Mouse (Mus musculus) small intestine, adult 2 months (tissue): ENCODE data around the gene Vcl. TPM values are rescaled to one million over a fixed set of nuclear protein-coding genes. Genes with fewer than 3 reads are reported as not detected.

Experiments used
- H3K27ac ChIP-seq: fragments of 200-500 bp; 2 replicates; pipeline ENCODE4 v1.5.1; 2012; ENCODE audit warnings: low read depth, low read length, control low read depth, inconsistent platforms; ENCODE audit not compliant: insufficient read depth
- H3K27me3 ChIP-seq: fragments of 200-500 bp; 2 replicates; pipeline ENCODE4 v1.6.1; 2012; ENCODE audit warnings: mild to moderate bottlenecking, moderate library complexity, low read length, inconsistent platforms; ENCODE audit not compliant: control insufficient read depth, insufficient read depth
- H3K36me3 ChIP-seq: fragments of 200-500 bp; 2 replicates; pipeline ENCODE4 v1.6.1; 2012; ENCODE audit warnings: mild to moderate bottlenecking, low read length, control low read depth, inconsistent platforms; ENCODE audit not compliant: control insufficient read depth, insufficient read depth
- H3K4me1 ChIP-seq: fragments of 200-500 bp; 2 replicates; pipeline ENCODE4 v1.6.1; 2012; ENCODE audit warnings: low read length, inconsistent platforms, mixed read lengths; ENCODE audit not compliant: control insufficient read depth, insufficient read depth, insufficient read length
- H3K4me3 ChIP-seq: fragments of 200-500 bp; 2 replicates; pipeline ENCODE4 v1.5.1; 2012; ENCODE audit warnings: low read depth, mild to moderate bottlenecking, control low read depth, inconsistent platforms, low read length, moderate library complexity
- CTCF ChIP-seq: fragments of 200-500 bp; IDR thresholded peaks from 2 replicates; pipeline ENCODE4 v1.5.1; 2012; ENCODE audit warnings: low read depth, mild to moderate bottlenecking, control low read depth, inconsistent platforms, low read length, moderate library complexity, mixed read lengths; ENCODE audit not compliant: insufficient replicate concordance, insufficient read length; ENCODE audit errors: extremely low read depth
- POLR2A ChIP-seq: fragments of 200-500 bp; IDR thresholded peaks from 2 replicates; pipeline ENCODE4 v1.6.1; 2012; ENCODE audit warnings: low read depth, mild to moderate bottlenecking, control low read depth, inconsistent platforms, low read length, moderate library complexity
- WGBS: fragments of 180-500 bp; shearing (Covaris S2); methylation state at CpG from one replicate; pipeline ENCODE4 v1.1.7; 2018; 5-methylcytosine and 5-hydroxymethylcytosine counted together
- polyA plus RNA-seq: library from polyadenylated mRNA; depleted of rRNA; stranded (reverse); fragments of >200 nt; gene quantifications from 2 replicates; pipeline ENCODE4 v1.2.3, GENCODE M21; 2012

Vcl gene
- polyA plus RNA-seq, 1 experiment, result 18.5 TPM

- WGBS, result under 1% methylated on average over 48 of the region's 48 CpGs
- Histone ChIP-seq H3K36me3 (no peaks in the 10 kb centered on the region), H3K27me3 (no peaks in the 10 kb centered on the region), H3K27ac (peak within 1 kb of the TSS; percentile 95), H3K4me3 (peak within 1 kb of the TSS; percentile 86), H3K4me1 (peaks cover 3% of the 10 kb centered on the region; the same call in 1 of the 2 replicates)
- TF ChIP-seq CTCF (no peak), POLR2A (peak; percentile 56)
Measured at GRCm38 (mm10) chr14:21052112-21052780, 123.0 kb downstream of the Vcl start, which contains the start of the genes Ap3m1 and Adk. TSS of gene Ap3m1 (minus strand) at chr14:21052508. TSS of gene Adk (plus strand) at chr14:21052574.

GRCm38 (mm10) chr14:21052781-21053130 is 123.6 kb downstream of the Vcl start:
- Histone ChIP-seq H3K4me3 (peak overlapping the region; percentile 86), H3K27me3 (no peaks in the 10 kb centered on the region), H3K36me3 (no peaks in the 10 kb centered on the region), H3K4me1 (peaks cover 3% of the 10 kb centered on the region; the same call in 1 of the 2 replicates), H3K27ac (peak overlapping the region; percentile 89)
- TF ChIP-seq CTCF (no peak), POLR2A (no peak)
- WGBS, result under 1% methylated on average over 25 of the region's 25 CpGs

- WGBS, result 3% methylated on average over 8 of the region's 8 CpGs
- no peak for TF ChIP-seq CTCF
- TF ChIP-seq POLR2A, result no peak
- H3K27ac ChIP-seq, result peak overlapping the region; percentile 20; the same call in 1 of the 2 replicates
Measured at GRCm38 (mm10) chr14:21053151-21053550, 124.0 kb downstream of the Vcl start.

GRCm38 (mm10) chr14:21053586-21053985 is 124.4 kb downstream of the Vcl start:
- H3K36me3 ChIP-seq, result no peaks in the 10 kb centered on the region
- WGBS, result 48% methylated on average over 7 of the region's 7 CpGs
- H3K4me1 ChIP-seq, result no peaks in the 10 kb centered on the region
- no peak overlapping the region for H3K27ac ChIP-seq
- no peak for TF ChIP-seq CTCF
- TF ChIP-seq POLR2A, result no peak
- no peaks in the 10 kb centered on the region for H3K27me3 ChIP-seq
- H3K4me3 ChIP-seq, result no peak overlapping the region

More at GRCm38 (mm10) chr14:21053151-21053550, 124.0 kb downstream of the Vcl start:
- no peaks in the 10 kb centered on the region for H3K27me3 ChIP-seq
- peaks cover under 1% of the 10 kb centered on the region; the same call in 1 of the 2 replicates for H3K4me1 ChIP-seq
- peak overlapping the region; percentile 86 for H3K4me3 ChIP-seq
- H3K36me3 ChIP-seq, result no peaks in the 10 kb centered on the region

GRCm38 (mm10) chr14:21058972-21059371 is 129.8 kb downstream of the Vcl start:
- no peaks in the 10 kb centered on the region for H3K4me1 ChIP-seq
- no peak overlapping the region for H3K4me3 ChIP-seq
- H3K27ac ChIP-seq, result no peak overlapping the region
- WGBS, result 89% methylated on average over 2 of the region's 2 CpGs
- H3K27me3 ChIP-seq, result no peaks in the 10 kb centered on the region
- H3K36me3 ChIP-seq, result no peaks in the 10 kb centered on the region
- no peak for TF ChIP-seq CTCF
- TF ChIP-seq POLR2A, result no peak

GRCm38 (mm10) chr14:21062766-21063513 is 133.7 kb downstream of the Vcl start:
- Histone ChIP-seq H3K4me1 (peaks cover 4% of the 10 kb centered on the region; the same call in 1 of the 2 replicates), H3K36me3 (no peaks in the 10 kb centered on the region), H3K27ac (no peak overlapping the region), H3K4me3 (no peak overlapping the region), H3K27me3 (no peaks in the 10 kb centered on the region)
- 56% methylated on average over 5 of the region's 5 CpGs for WGBS
- no peak for TF ChIP-seq CTCF
- no peak for TF ChIP-seq POLR2A

- TF ChIP-seq POLR2A, result no peak
- TF ChIP-seq CTCF, result no peak
- Histone ChIP-seq H3K4me3 (no peak overlapping the region), H3K4me1 (peaks cover 4% of the 10 kb centered on the region; the same call in 1 of the 2 replicates), H3K27me3 (no peaks in the 10 kb centered on the region), H3K27ac (no peak overlapping the region), H3K36me3 (no peaks in the 10 kb centered on the region)
- 18% methylated on average over 1 of the region's 1 CpGs for WGBS
Measured at GRCm38 (mm10) chr14:21064321-21064720, 135.1 kb downstream of the Vcl start.
